ENCODE assay signal across 8 mouse cellular contexts in the genomic region with DNA sequence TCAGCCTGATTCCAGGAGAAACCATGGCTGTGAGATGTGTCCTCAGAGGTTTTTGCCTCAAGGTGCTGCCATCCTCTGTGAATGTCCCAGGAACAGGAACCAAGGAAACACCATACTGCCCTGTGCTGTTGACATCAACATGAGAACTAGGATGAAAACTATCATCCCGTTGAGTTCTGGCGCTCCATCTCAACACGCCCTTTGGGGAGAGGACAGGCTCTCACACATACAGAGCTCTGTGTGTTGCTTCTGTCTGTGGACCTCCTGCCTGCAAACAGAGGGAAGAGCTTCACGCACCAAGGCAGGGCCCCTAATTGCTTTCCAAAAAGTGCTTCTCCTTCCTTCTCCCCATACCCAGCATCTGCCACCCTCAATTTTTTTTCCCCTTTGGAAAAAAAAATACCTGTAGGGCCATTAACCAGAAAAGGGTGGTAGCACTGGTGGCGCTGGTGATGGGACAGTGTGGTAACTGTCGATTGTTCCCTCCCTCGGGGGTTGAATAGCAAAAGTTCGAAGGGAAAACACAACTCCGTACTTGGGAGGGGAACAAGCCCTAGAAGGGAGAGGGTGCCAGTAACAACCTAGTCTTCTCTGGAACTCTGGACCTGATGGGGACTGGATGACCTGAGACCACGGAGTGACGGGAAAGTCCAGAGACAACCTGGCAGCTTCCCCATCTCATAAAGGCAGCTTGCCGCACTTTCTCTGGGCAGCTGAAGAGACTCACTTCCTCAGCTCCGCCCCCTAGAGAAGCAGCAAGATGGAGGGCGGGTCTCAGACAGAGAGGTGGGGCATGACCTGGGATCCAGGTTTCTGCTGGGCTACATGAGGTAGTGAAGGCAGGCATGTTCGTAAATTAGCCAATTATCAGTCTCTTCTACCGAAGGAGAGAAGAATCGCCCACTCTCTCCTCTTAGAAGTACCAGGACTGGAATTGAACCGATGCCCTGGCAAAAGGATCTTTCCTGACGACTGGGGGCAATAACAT. TPM values are rescaled to one million over a fixed set of nuclear protein-coding genes. Genes with fewer than 3 reads are reported as not detected.
DNase-seq lines count a peak whose midpoint lies in the region; ATAC-seq and TF ChIP-seq lines count a peak whose summit lies in the region.

No protein-coding gene starts in this region.

- no peak for TF ChIP-seq EP300 in heart, postnatal 0 days (IDR thresholded peaks at IDR 0.05; ENCODE audit: low read depth)

- H3K27me3 ChIP-seq in heart, postnatal 0 days (ENCODE audit: control insufficient read depth, insufficient read depth, low read length), result no peaks in the 10 kb centered on the region
- H3K27me3 ChIP-seq in liver, embryonic 15.5 days, result no peaks in the 10 kb centered on the region

- TF ChIP-seq CTCF in heart, postnatal 0 days (IDR thresholded peaks at IDR 0.05; ENCODE audit: low read depth), result no peak
- TF ChIP-seq CTCF in layer of hippocampus, adult 2 months (conservative IDR thresholded peaks at IDR 0.05), result no peak

- WGBS in heart, postnatal 0 days, result 29% methylated on average over 19 of the region's 19 CpGs
- WGBS in liver, embryonic 15.5 days (ENCODE audit: insufficient replicate concordance), result 12% methylated on average over 19 of the region's 19 CpGs

- H3K4me2 ChIP-seq in heart, postnatal 0 days (ENCODE audit: low read depth, low read length), result peak overlapping the region; percentile 31
- H3K4me2 ChIP-seq in liver, embryonic 15.5 days, result peak overlapping the region; percentile 78

- peaks cover 17% of the 10 kb centered on the region for H3K36me3 ChIP-seq in heart, postnatal 0 days (replicated peaks; ENCODE audit: control insufficient read depth, insufficient read depth, low read length)
- peaks cover 24% of the 10 kb centered on the region for H3K36me3 ChIP-seq in liver, embryonic 15.5 days (replicated peaks)

- no peaks in the 10 kb centered on the region for H3K4me1 ChIP-seq in heart, postnatal 0 days (ENCODE audit: control insufficient read depth, insufficient read depth)
- H3K4me1 ChIP-seq in liver, embryonic 15.5 days (replicated peaks), result peaks cover 75% of the 10 kb centered on the region

- DNase-seq in B cell, adult 2 months, result peak; percentile 84 to 87
- peak; percentile 87 for DNase-seq in MEL-GATA-1-ER (ENCODE audit: extremely low read depth, low read depth)
- no peak for DNase-seq in heart, postnatal 0 days (ENCODE audit: low spot score)
- DNase-seq in spleen, postnatal 10 days (ENCODE audit: low spot score in 2 of 2), result peak; percentile 86 to 89
- DNase-seq in layer of hippocampus, adult 18-20 months (ENCODE audit: low spot score in 2 of 2), result no peak
- DNase-seq in layer of hippocampus, adult 2 months (ENCODE audit: low spot score in 2 of 2), result no peak
- DNase-seq in urinary bladder, postnatal 10 days (ENCODE audit: low spot score), result no peak

- H3K9me3 ChIP-seq in heart, postnatal 0 days (replicated peaks; ENCODE audit: control insufficient read depth, low read length), result no peaks in the 10 kb centered on the region
- H3K9me3 ChIP-seq in liver, embryonic 15.5 days (replicated peaks), result no peaks in the 10 kb centered on the region

- no peak for ATAC-seq in heart, postnatal 0 days (ENCODE audit: insufficient read depth, low read depth)
- ATAC-seq in liver, embryonic 15.5 days (ENCODE audit: insufficient read depth), result peak; percentile 55

- no peak overlapping the region; the same call in 1 of the 2 replicates for H3K9ac ChIP-seq in heart, postnatal 0 days (replicated peaks; ENCODE audit: low read depth, low read length)
- H3K9ac ChIP-seq in liver, embryonic 15.5 days, result peak overlapping the region; percentile 71

- H3K4me3 ChIP-seq in heart, postnatal 0 days (ENCODE audit: low read depth, low read length), result peak overlapping the region; percentile 13; the same call in 1 of the 2 replicates
- H3K4me3 ChIP-seq in liver, embryonic 15.5 days (replicated peaks), result peak overlapping the region; percentile 54
- H3K4me3 ChIP-seq in layer of hippocampus, adult 2 months, result no peak overlapping the region

- peak overlapping the region; percentile 67; the same call in 1 of the 2 replicates for H3K27ac ChIP-seq in heart, postnatal 0 days (ENCODE audit: low read depth)
- peak overlapping the region; percentile 98 for H3K27ac ChIP-seq in liver, embryonic 15.5 days (replicated peaks)
- H3K27ac ChIP-seq in layer of hippocampus, adult 2 months, result no peak overlapping the region

RNA-seq across cellular contexts. Expression of gene Supt4a, which starts 11.1 kb away (rescaled TPM):
- total RNA-seq in heart, postnatal 0 days (2014; rRNA removed; ENCODE audit: low replicate concordance), result 50.3 and 73.7 TPM in 2 replicates
- 101 and 104 TPM in 2 replicates for polyA plus RNA-seq in heart, postnatal 0 days (2015; fragmentation: Nextera tagmentation; extraction: Ambion mirVana)
- polyA plus RNA-seq in liver, embryonic 15.5 days (2015; fragmentation: Nextera tagmentation; extraction: Ambion mirVana), result 177 and 195 TPM in 2 replicates
- 10 to 100 TPM; 75.6 to 77.3 TPM for total RNA-seq in layer of hippocampus, adult 18-20 months (2021)
- 10 to 100 TPM; 72.1 to 72.8 TPM for total RNA-seq in layer of hippocampus, adult 2 months (2021)

RNA-seq across cellular contexts. Expression of gene Tspoap1, which starts 11.9 kb away (rescaled TPM):
- total RNA-seq in heart, postnatal 0 days (2014; rRNA removed; ENCODE audit: low replicate concordance), result 1.6 TPM in 1 of 2 replicates, not detected in the other
- 0.12 TPM in 1 of 2 replicates, not detected in the other for polyA plus RNA-seq in heart, postnatal 0 days (2015; fragmentation: Nextera tagmentation; extraction: Ambion mirVana)
- 3.3 and 3.5 TPM in 2 replicates for polyA plus RNA-seq in liver, embryonic 15.5 days (2015; fragmentation: Nextera tagmentation; extraction: Ambion mirVana)
- 100 to 1,000 TPM; 128 to 144 TPM for total RNA-seq in layer of hippocampus, adult 18-20 months (2021)
- 100 to 1,000 TPM; 155 to 175 TPM for total RNA-seq in layer of hippocampus, adult 2 months (2021)

RNA-seq across cellular contexts. Expression of gene Mpo, which starts 45.0 kb away (rescaled TPM):
- 0.46 and 2.6 TPM in 2 replicates for total RNA-seq in heart, postnatal 0 days (2014; rRNA removed; ENCODE audit: low replicate concordance)
- 0.26 and 0.36 TPM in 2 replicates for polyA plus RNA-seq in heart, postnatal 0 days (2015; fragmentation: Nextera tagmentation; extraction: Ambion mirVana)
- 448 and 474 TPM in 2 replicates for polyA plus RNA-seq in liver, embryonic 15.5 days (2015; fragmentation: Nextera tagmentation; extraction: Ambion mirVana)
- total RNA-seq in layer of hippocampus, adult 18-20 months (2021), result under 1 TPM in 1 of 2 experiments, not detected in 1; 0.22 TPM
- not detected for total RNA-seq in layer of hippocampus, adult 2 months (2021)

Comparison
In these comparisons a context has a peak if more than half of its experiments do, and no peak if none do; other contexts are left out.
1. DNase-seq: peak in B cell, adult 2 months (2 of 2), MEL-GATA-1-ER (single experiment) and spleen, postnatal 10 days (2 of 2); none in heart, postnatal 0 days (single experiment), layer of hippocampus, adult 18-20 months (0 of 2), layer of hippocampus, adult 2 months (0 of 2) and urinary bladder, postnatal 10 days (single experiment).
2. RNA of gene Tspoap1, which starts 11.9 kb away (total RNA-seq): 155 to 175 TPM in layer of hippocampus, adult 2 months and 128 to 144 TPM in layer of hippocampus, adult 18-20 months; 1.6 TPM in heart, postnatal 0 days; every median in the first group is over 10 times any median in the second.